Mouse (Mus musculus) embryonic facial prominence, embryonic 11.5 days (tissue): ENCODE measurements at regions not wholly inside any gene's neighbourhood (a gene's known extent, or its start where the extent isn't known, plus 50 kb on each side); places are given as distances from the start of the nearest gene placed in this dataset.

ENCODE experiments used
- ATAC-seq: fragments of 200-750 bp; cut with Nextera tagmentation; replicated peaks from 2 replicates; pipeline ENCODE4 v1.8.0; 2017; ENCODE audit warnings: low read depth; ENCODE audit not compliant: insufficient number of reproducible peaks, low FRiP score, low TSS enrichment
- DNase-seq: peaks from one replicate; pipeline ENCODE4 v3.0.0-alpha.2; 2015; ENCODE audit warnings: low spot score
- H3K27ac ChIP-seq: fragments of 300-500 bp; sonication (generic); replicated peaks from 2 replicates; pipeline ENCODE4 v1.5.1; 2014; ENCODE audit warnings: mild to moderate bottlenecking, low read depth, low read length, control low read depth
- H3K27me3 ChIP-seq: fragments of 300-500 bp; sonication (generic); 2 replicates; pipeline ENCODE4 v1.6.1; 2014; ENCODE audit warnings: mild to moderate bottlenecking, low read length, moderate library complexity, mixed read lengths; ENCODE audit not compliant: control insufficient read depth, insufficient read depth
- H3K36me3 ChIP-seq: fragments of 300-500 bp; sonication (generic); replicated peaks from 2 replicates; pipeline ENCODE4 v1.6.1; 2014; ENCODE audit warnings: low read depth, mild to moderate bottlenecking, low read length, moderate library complexity, mixed read lengths; ENCODE audit not compliant: control insufficient read depth, insufficient read depth
- H3K4me1 ChIP-seq: fragments of 300-500 bp; sonication (generic); 2 replicates; pipeline ENCODE4 v1.6.1; 2014; ENCODE audit warnings: low read length, mixed read lengths; ENCODE audit not compliant: control insufficient read depth, insufficient read depth
- H3K4me2 ChIP-seq: fragments of 300-500 bp; sonication (generic); 2 replicates; pipeline ENCODE4 v1.6.1; 2014; ENCODE audit warnings: low read depth, mild to moderate bottlenecking, control low read depth, low read length, moderate library complexity
- H3K4me3 ChIP-seq: fragments of 300-500 bp; sonication (generic); 2 replicates; pipeline ENCODE4 v1.5.1; 2014; ENCODE audit warnings: low read depth, low read length, control low read depth
- H3K9ac ChIP-seq: fragments of 300-500 bp; sonication (generic); replicated peaks from 2 replicates; pipeline ENCODE4 v1.6.1; 2014; ENCODE audit warnings: mild to moderate bottlenecking, control low read depth, low read length
- H3K9me3 ChIP-seq: fragments of 300-500 bp; sonication (generic); replicated peaks from 2 replicates; pipeline ENCODE4 v1.6.1; 2016; ENCODE audit warnings: mild to moderate bottlenecking, low read length, inconsistent platforms, mixed read lengths; ENCODE audit not compliant: control insufficient read depth
- WGBS: fragments of 180-500 bp; shearing (Covaris S2); extraction: QIAGEN DNeasy Blood & Tissue Kit; methylation state at CpG from one replicate; pipeline ENCODE4 v1.1.7; 2014; 5-methylcytosine and 5-hydroxymethylcytosine counted together

DNA sequence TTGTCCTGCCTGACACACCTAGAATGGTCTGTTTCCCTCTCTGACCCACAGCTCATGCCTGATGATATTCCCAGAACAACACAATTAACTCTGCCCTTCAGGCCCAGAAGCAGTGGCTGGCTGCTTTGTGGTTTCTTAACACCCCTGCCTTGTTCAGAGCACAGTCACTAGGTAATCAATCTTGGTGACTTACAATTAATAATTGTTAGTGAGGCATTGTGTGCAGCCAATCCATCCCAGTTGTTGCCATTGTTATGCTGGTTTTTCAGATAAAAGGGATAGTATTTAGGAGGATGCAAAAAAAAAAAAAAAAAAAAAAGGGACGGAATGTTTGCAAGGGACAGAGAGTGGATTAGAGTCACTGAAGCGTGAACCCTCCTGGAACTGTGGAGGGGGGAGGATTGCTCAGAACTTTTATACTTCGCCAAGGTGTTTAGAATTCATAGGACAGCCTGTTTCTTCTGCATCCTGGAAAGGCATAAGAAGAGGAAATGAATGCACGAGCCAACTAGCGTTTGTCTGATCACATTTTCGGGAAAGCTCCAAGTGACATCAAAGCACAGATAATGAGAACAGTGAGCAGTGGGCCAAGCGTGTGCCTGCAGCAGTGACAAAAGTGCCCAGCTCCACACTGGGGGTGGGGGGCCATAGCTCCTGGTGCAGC lies 475.3 kb downstream of the Nedd1 start:
- Histone ChIP-seq H3K36me3 (no peaks in the 10 kb centered on the region), H3K27ac (no peak overlapping the region), H3K4me1 (no peaks in the 10 kb centered on the region; the same call in 1 of the 2 replicates), H3K4me3 (no peak overlapping the region), H3K9ac (no peak overlapping the region), H3K27me3 (no peaks in the 10 kb centered on the region), H3K9me3 (no peaks in the 10 kb centered on the region), H3K4me2 (no peak overlapping the region)
- no peak for ATAC-seq
- 33% methylated on average over 7 of the region's 7 CpGs for WGBS
- DNase-seq, result no peak

GRCm38 (mm10) chr10:92242714-92243440 lies 479.3 kb downstream of the Nedd1 start:
- no peaks in the 10 kb centered on the region for H3K27me3 ChIP-seq
- H3K4me1 ChIP-seq, result no peaks in the 10 kb centered on the region; the same call in 1 of the 2 replicates
- DNase-seq (no peak), ATAC-seq (no peak)
- no peak overlapping the region for H3K4me2 ChIP-seq
- H3K4me3 ChIP-seq, result no peak overlapping the region
- no peaks in the 10 kb centered on the region for H3K9me3 ChIP-seq
- 61% methylated on average over 11 of the region's 11 CpGs for WGBS
- H3K9ac ChIP-seq, result no peak overlapping the region
- no peak overlapping the region for H3K27ac ChIP-seq
- no peaks in the 10 kb centered on the region for H3K36me3 ChIP-seq

- no peak overlapping the region for H3K4me3 ChIP-seq
- no peaks in the 10 kb centered on the region for H3K4me1 ChIP-seq
- WGBS, result 78% methylated on average over 5 of the region's 5 CpGs
- no peaks in the 10 kb centered on the region for H3K36me3 ChIP-seq
- no peak overlapping the region for H3K27ac ChIP-seq
- no peaks in the 10 kb centered on the region for H3K27me3 ChIP-seq
- H3K4me2 ChIP-seq, result no peak overlapping the region
- no peak overlapping the region for H3K9ac ChIP-seq
- no peaks in the 10 kb centered on the region for H3K9me3 ChIP-seq
- DNase-seq, result no peak
- no peak for ATAC-seq
These were observed 484.3 kb downstream of the Nedd1 start for GRCm38 (mm10) chr10:92237881-92238280.

DNA sequence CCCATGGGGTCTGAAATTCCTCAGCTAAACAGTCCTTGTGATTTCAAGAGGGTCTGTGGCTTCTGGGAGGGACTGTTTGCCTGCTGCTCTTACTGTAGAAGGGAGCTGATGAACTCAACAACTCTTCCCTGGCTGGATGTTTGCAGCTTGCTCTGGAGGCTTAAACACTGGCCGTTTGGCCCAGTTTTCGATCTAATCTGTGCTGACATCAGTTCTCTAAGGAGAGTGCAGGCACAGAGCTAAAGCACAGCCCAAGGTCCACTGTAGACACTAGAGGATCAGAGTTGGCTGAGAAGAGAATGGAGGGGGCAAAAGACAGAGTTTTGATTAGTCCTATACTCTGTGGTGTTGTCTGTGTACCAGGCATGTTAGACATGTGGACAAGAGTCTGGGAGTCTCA lies 490.1 kb downstream of the Nedd1 start:
- Histone ChIP-seq H3K27ac (no peak overlapping the region), H3K27me3 (no peaks in the 10 kb centered on the region), H3K4me2 (no peak overlapping the region), H3K36me3 (no peaks in the 10 kb centered on the region), H3K4me1 (no peaks in the 10 kb centered on the region), H3K9ac (no peak overlapping the region), H3K9me3 (no peaks in the 10 kb centered on the region), H3K4me3 (no peak overlapping the region)
- WGBS, result 64% methylated on average over 2 of the region's 2 CpGs
- DNase-seq, result no peak
- no peak for ATAC-seq

DNA sequence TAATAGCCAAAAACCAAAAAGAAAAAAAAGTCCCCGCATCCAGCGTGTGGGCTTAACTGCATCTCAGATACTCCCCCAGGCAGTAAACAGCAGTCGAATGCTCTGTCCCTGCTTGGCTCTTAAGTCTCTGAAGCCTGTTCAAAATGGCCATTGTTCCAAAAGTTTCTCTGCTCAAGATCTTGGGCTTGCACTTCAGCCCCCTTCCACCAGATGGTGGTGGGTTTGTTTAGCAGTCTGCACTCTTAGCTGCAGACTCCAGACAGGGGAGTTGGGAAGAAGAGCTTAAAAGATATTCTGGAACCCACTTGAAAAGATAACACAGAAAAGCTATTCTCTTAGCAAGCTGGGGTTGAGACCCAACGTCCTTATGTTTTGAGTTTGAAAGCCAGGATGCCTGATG lies 496.4 kb downstream of the Nedd1 start:
- DNase-seq (peak; percentile 43), ATAC-seq (no peak)
- Histone ChIP-seq H3K9ac (no peak overlapping the region), H3K4me2 (no peak overlapping the region), H3K9me3 (no peaks in the 10 kb centered on the region), H3K4me3 (no peak overlapping the region), H3K27me3 (no peaks in the 10 kb centered on the region), H3K36me3 (no peaks in the 10 kb centered on the region), H3K4me1 (no peaks in the 10 kb centered on the region), H3K27ac (no peak overlapping the region)
- WGBS, result 49% methylated on average over 4 of the region's 4 CpGs

GRCm38 (mm10) chr10:92225071-92225470 lies 497.1 kb downstream of the Nedd1 start:
- no peaks in the 10 kb centered on the region for H3K27me3 ChIP-seq
- H3K4me3 ChIP-seq, result no peak overlapping the region
- ATAC-seq (no peak), DNase-seq (no peak)
- no peaks in the 10 kb centered on the region for H3K9me3 ChIP-seq
- no peak overlapping the region for H3K27ac ChIP-seq
- H3K9ac ChIP-seq, result no peak overlapping the region
- 86% methylated on average over 7 of the region's 7 CpGs for WGBS
- H3K36me3 ChIP-seq, result no peaks in the 10 kb centered on the region
- H3K4me2 ChIP-seq, result no peak overlapping the region
- H3K4me1 ChIP-seq, result no peaks in the 10 kb centered on the region

- Histone ChIP-seq H3K27me3 (no peaks in the 10 kb centered on the region), H3K4me1 (no peaks in the 10 kb centered on the region), H3K36me3 (no peaks in the 10 kb centered on the region), H3K4me3 (no peak overlapping the region), H3K4me2 (no peak overlapping the region), H3K27ac (no peak overlapping the region), H3K9ac (no peak overlapping the region), H3K9me3 (no peaks in the 10 kb centered on the region)
- DNase-seq, result no peak
- ATAC-seq, result no peak
- 84% methylated on average over 3 of the region's 3 CpGs for WGBS
These were observed 502.9 kb downstream of the Nedd1 start for GRCm38 (mm10) chr10:92219310-92219709.

DNA sequence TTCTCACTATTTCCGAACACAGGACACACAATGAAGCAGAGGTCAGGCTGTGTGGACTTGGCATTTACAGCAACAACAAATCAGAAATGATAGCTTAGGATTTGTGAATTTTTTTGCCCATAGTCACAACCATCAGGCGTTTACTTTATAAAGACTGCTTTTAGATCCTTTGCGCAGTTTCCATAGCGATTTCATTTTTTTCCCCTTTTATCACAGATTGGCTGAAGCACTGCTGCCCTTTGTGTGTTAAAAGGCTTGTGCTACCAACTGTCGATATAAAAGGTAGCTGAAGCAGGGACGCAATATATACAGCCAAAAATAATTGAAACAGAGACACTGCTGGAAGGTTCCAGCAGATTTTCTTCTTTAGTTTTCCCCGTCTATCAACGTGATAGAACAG lies 551.4 kb downstream of the Nedd1 start:
- H3K36me3 ChIP-seq, result no peaks in the 10 kb centered on the region
- ATAC-seq (no peak), DNase-seq (no peak)
- no peak overlapping the region for H3K4me2 ChIP-seq
- H3K9me3 ChIP-seq, result no peaks in the 10 kb centered on the region
- no peak overlapping the region for H3K9ac ChIP-seq
- H3K27me3 ChIP-seq, result no peaks in the 10 kb centered on the region
- no peak overlapping the region for H3K27ac ChIP-seq
- no peaks in the 10 kb centered on the region for H3K4me1 ChIP-seq
- 89% methylated on average over 8 of the region's 8 CpGs for WGBS
- H3K4me3 ChIP-seq, result no peak overlapping the region
